Mouse (Mus musculus) left cerebral cortex, postnatal 10 days (tissue): ENCODE results near the gene Wscd2. TPM values are rescaled to one million over a fixed set of nuclear protein-coding genes. Genes with fewer than 3 reads are reported as not detected.
"Not testable (repeated sequence)": the region's sequence is repeated elsewhere in the genome, so short reads cannot be mapped to it uniquely, and the experiment has no call there.

Experiments
- DNase-seq, 2 experiments: peaks; one replicate each; pipeline ENCODE4 v3.0.0; 2021 to 2022; ENCODE audit warnings: low spot score in 2 of 2, mixed read lengths in 1 of 2; ENCODE audit errors: extremely low spot score in 1 of 2
- intact Hi-C: fragments of 180-260 bp; cut with DNase I; formaldehyde crosslinking; loops from one replicate; pipeline ENCODE4 v1.15.1; 2025
- total RNA-seq, 2 experiments: library from RNA; stranded (reverse); gene quantifications; 2 replicates each; pipeline ENCODE4 v1.2.3; 2021

Gene Wscd2
- total RNA-seq, 2 experiments from 2014 or later: 57.3 to 60.8 TPM

DNA sequence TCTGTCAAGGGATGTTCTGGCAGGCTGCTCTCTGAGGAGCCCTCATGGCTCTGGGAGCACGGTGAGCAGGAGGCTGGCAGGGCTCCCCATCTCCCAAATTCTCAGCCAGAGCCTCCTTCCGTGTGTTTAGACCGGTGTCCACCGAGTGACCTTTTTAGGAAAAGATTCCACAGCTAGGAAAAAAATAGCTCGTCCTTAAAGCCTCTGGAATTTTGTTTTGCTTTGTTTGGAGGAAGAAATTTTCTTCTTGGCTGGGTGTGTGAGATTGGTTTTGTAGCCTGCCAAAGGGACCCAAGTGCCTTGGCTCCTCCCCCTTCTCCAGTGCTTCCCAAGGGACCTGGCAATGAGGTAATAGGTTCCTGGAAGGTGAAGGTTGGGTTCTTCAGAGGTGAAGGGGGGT, 69.5 kb downstream of the Wscd2 start:
- no peak for DNase-seq
- intact Hi-C loops: loop anchor here (10.0 kb wide), 1 partner anchor 185 kb away; no protein-coding TSS in a partner anchor

DNA sequence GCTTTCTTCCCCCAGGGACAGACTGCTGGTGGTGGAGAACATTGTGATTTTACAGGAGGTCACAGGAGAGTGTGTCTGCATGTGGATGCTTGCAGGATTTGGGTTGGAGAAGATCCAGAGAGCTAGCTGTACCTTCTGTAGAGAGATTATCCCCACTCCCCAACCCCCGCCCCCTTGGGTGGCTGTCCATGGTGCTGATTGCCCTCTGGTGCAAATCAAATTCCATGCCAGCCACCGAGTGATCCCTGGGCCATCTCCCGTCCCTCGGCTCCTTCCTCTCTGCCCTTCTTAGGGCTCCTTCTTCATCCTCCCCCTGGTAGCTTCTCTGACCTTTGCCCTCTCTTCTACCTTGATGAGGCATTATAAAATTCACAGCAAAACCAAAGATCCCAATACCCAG, 74.3 kb downstream of the Wscd2 start:
- intact Hi-C loops: no loop called here
- DNase-seq: no peak

DNA sequence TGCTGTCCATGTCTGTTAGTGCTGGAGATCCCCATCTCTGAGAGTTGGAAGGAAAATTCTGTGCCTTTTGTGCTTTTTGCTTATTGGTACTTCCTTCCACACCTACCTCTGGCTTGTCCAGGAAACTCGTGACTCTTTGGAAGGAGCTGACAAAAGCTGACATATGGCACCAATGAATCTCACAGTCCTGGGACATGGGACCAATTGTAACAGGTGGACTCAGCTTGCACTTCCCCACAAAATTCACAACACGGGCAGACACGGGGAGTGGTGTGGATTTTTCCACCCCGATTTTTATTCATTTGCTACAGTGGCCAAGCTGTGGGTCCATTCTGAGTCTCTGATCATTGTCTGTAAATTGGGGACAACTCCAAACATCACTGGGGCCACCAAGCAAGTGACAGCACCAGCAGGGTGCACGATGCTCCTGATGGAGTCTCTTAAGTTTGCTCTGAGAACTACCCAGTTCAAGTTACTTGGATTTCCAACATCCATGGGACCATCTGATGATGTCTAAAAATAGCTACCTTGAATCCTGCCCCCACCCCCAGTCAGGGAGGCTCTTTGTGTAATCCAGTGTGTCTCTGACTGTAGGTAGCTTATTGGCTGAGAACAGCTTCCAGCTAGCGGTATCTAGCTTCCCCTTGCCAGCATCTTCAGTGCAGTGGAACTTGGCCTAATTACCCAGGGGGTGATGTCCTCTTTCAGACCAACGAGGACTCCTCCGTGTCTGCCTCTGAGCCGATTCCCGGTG, 75.1 kb downstream of the Wscd2 start:
- no peak for DNase-seq
- intact Hi-C loops: no loop called here

DNA sequence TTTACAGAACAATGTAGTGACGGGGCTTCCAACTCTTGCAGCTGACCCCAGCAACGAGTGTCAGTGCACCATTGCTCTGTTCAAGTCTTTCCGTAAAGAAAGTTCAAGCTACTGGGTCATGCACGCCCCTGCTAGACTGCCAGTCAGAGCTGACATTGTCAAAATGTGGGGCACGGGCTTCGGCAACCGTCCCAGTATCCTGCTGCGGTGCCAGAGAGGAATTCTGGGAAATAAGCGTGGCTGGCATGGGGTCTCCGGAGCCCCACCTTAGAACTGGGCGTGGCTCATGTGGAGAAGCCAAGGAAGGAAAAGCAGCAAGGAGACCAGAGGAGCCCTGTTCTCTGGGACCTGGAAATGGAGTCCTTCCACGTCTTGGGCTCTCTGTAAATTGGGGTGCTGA, 75.7 kb downstream of the Wscd2 start:
- intact Hi-C loops: no loop called here
- DNase-seq: no peak

DNA sequence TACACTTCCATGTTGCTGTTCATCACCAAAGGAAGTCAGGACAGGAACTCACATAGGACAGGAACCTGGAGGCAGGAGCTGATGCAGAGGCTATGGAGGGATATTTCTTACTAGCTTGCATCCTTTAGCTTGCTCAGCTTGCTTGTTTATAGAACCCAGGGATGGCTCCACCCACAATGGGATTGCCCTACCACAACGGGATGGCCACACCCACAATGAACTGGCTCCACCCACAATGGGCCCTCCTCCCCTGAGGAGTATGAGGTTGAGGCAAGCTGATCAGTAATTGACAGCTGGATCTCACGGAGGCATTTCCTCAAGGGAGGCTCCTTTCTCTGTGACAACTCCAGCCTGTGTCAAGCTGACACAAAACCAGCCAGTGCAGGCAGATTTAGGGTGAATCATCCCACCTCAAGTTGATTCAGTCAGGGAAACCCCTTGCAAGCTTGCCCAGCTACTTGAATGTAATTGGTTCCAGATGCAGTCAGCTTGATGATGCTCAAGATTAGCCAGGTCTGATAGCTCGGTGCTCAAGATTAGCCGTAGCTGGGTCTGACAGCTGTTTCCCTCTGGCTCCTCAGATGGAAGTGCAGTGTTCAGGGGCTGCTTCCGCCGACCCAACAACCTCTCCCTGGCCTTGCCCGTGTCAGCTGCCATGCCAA, 80.1 kb downstream of the Wscd2 start:
- no peak for DNase-seq
- intact Hi-C loops: no loop called here

DNA sequence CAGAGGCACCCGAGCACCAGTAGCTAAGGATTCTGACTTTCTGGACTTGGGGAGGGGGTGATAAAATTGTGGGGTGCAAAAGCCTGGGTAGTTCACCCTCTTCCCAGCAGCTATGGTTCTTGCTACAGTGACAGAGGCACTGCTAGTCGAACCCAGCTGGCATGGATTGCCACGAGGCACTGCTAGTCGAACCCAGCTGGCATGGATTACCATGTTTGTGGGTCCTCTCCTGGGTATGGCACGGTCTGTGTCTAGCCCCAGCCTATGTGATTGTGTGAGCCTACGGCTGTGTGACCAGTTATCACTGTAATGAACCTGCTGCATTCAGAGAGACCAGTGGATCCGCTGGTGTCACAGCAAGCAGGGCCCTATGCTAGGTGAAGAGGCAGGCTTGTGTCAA, 87.4 kb downstream of the Wscd2 start:
- intact Hi-C loops: no loop called here
- DNase-seq: no peak

DNA sequence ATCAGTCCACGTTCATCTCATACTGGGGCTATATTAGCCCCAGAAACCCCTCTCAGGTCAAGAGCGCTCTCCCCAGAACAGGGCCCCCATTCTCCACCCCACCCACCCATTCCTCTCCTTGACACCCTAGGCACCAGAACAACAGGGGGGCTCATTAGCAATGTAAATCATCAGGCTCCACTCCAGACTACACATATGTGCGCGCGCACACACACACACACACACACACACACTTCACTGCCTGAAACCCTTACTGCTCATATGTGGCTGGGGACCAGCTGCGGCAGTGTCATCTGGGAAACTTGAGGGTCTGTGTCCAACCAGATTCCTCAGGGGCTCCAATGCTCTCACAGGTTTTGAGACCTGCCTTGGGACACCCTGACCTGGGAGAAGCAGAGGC, 88.3 kb downstream of the Wscd2 start:
- no peak for DNase-seq
- intact Hi-C loops: no loop called here

DNA sequence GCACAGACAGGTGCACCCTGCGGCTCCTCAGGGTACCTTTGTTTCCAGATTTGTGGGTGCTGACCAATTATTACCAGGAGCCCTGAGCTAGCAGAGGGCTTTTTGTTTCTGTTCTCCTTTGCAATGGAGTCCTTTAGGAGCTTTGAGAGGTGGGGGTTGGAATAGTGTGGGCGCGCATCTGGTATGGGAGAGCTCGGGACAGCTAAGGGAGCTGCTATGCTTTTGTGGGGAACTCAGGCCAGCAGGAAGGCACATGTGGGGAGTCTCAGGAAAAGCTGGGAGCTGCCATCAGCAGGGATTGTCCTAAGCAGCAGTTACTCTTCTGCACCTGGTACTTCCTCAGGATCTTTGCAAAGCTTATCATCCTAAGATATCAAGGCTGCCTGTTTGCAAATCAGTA, 89.0 kb downstream of the Wscd2 start:
- no peak for DNase-seq
- intact Hi-C loops: no loop called here

DNA sequence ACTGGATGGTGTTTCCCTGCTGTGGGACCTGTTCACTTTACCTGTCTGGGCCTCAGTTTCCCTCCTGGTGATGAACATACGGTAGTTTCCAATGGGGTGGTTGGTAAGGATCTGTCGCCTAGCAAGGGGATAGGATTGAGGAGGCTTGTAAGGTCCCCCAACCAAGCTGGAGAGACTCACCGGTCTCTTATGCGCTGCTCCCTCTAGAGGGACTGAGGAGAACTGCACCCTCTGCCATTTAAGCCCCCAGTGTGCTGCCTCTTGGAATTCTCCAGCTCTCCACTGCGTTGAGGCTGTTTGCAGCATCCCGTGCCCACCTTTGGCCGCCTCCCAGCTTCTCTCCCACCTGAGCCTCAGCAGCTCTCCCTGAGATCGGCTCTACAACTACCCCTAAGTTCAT, 90.1 kb downstream of the Wscd2 start:
- DNase-seq: no peak
- intact Hi-C loops: loop anchor here (5.0 kb wide), 1 partner anchor 208 kb away; no protein-coding TSS in a partner anchor

DNA sequence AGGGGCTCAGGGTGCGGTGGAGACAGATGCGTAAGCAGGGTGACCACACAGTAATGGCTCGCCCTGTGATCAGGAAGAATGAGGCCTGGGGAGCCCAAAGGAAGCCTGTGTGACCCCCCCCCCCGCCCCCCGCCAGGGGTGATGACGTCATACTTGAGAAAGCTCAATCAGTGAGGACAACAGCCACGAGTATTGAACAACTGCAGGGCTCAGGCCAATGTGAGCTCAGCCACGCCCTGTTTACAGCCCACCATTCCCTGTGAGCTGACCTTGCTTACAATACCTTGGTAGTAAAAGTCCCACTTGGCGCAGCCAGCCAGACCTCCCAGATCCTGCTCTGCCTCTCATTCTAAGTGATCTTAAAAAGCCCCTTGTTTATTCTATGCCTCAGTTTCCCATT, 90.7 kb downstream of the Wscd2 start:
- intact Hi-C loops: loop anchor here (5.0 kb wide), 1 partner anchor 208 kb away; no protein-coding TSS in a partner anchor
- no peak for DNase-seq

DNA sequence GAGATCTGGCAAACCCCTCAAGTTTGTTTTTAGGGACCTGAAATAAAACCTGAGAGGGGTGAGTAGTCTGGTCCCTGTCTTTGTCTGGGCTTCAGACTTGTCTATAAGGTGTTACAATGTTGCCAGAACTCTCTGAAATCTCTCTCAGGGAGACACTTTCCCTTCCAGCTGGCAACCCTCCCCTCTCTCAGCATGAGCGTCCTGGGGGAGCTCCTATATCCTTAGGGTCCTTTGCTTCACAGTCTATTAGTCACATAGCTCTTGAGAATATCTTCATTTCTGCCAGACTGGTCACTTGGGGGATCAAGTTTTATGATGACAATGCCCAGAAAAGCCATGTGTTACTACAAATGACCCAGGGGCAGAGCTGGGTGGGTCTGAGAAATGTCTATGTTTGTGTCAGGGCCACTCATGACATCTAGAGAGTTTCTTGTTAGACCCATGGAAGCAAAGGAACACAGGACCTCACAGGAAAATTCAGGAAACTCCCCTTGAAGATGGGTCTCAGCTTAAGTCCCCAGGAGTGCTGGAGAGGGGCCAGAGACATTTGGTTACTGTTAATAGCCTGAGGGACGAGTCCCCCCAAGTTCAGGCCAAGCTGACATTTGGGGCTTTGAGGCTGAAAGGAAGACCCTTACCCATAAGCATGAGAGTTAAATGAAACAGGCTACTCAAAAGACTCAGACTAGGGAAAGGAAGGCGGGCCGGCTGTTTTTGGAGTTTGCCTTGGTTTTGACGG, 93.5 kb downstream of the Wscd2 start:
- no peak for DNase-seq
- intact Hi-C loops: loop anchor here (5.0 kb wide), 1 partner anchor 211 kb away; no protein-coding TSS in a partner anchor

DNA sequence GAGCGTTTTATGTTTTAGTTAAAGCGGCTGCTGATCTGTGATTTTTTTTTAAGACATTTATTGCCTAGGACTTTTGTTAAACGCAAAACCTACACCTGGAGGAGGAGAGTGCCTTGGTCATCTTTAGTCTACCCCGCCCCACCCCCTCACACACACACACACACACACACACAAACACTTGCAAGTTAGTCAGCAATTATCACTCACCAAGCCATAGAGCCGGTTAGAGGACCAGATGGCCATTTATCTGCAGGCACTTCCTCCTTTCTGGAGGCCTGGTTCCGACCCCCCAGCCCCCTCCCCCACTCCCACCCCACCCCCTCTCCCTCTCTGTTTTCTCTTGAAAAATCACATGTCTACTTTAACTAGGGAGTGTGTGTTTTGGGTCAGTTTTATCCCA, 94.3 kb downstream of the Wscd2 start:
- DNase-seq: no peak
- intact Hi-C loops: loop anchor here (5.0 kb wide), 1 partner anchor 212 kb away; no protein-coding TSS in a partner anchor

DNA sequence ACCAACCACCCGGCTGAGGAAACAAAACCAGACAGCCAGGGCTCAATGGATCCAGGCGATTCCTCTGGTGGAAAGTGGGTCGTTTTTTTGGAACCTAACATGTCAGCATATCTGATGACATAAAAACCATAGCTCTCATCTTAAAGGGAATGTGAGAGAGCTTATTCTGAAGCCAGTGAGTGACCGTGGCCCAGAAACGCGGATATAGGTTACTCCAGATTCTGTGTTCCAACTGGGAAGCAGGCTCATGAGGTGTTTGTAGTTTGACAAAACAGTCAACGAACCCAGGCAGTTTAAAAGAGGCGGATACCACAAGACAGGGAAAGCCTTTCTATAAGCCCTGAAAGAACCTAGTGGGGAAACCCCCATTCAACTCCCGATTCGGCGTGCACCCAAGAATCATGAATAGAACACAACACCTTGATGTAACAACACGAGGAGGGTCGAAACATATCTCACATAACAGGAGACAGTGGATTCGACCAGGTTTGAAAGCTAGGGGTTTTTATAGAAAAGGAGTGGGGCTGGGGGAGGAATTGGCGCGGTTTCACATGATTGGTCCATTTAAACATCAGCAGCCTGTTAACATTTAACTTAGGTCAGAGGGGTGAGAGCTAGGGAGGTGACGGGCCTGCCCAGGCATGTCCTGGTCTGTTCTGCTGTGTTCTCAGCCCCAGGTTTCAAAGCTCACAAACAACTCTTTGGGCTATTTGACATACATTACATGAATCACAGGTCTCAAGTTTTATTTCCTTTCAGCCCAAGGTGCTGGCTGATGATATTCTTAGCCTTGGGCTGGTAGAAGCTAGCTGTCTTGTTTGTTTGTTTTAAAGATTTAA, 95.7 kb downstream of the Wscd2 start:
- DNase-seq: not testable (repeated sequence)
- intact Hi-C loops: loop anchor here (5.0 kb wide), 1 partner anchor 94 kb away; the partner anchor contains the start of gene Wscd2

DNA sequence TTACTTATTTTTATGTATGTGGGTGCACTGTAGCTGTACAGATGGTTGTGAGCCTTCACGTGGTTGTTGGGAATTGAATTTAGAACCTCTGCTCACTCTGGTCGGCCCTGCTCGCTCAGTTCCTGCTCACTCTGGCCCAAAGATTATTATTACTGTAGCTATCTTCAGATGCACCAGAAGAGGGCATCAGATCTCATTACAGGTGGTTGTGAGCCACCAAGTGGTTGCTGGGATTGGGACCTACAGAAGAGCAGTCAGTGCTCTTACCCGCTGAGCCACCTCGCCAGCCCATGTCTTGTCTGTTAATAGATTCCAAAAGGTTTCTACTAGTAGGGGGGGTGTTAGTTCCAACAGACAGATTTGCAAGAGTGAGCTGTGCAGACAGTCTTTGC, 96.3 kb downstream of the Wscd2 start:
- intact Hi-C loops: loop anchor here (5.0 kb wide), 1 partner anchor 94 kb away; the partner anchor contains the start of gene Wscd2
- not testable (repeated sequence) for DNase-seq

DNA sequence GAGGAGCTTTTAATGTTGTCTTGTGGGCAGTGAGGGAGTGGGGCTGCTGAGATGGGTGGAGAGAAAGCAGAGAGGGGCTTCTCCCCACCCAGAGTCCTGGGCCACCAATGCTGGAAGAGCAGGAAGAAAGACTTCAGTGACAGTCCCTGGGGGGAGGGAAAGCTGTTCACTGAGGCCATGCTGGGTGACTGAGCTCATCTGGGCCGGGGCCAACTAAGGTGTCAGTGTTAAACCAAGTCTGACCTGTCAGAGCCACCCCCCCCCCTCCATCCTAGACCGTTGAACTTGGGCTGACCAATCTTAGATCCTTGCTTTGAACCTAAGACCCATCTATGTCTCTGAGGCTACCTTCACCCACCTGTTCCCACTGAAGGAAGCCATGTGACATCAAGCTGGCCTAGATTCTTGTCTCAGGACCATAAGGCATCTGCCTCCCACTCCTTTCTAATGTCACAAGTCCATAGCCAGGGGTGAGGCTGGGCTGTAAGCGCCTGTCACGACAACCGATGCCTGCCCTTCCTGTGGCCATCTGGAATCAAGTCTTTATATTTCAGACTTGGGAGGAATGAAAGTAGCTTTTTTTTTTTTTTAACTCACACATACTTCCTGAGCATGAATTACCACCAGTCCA, 100.0 kb downstream of the Wscd2 start:
- intact Hi-C loops: loop anchor here (5.0 kb wide), 1 partner anchor 132 kb away; the partner anchor contains the start of gene 1700069L16Rik
- DNase-seq: no peak

DNA sequence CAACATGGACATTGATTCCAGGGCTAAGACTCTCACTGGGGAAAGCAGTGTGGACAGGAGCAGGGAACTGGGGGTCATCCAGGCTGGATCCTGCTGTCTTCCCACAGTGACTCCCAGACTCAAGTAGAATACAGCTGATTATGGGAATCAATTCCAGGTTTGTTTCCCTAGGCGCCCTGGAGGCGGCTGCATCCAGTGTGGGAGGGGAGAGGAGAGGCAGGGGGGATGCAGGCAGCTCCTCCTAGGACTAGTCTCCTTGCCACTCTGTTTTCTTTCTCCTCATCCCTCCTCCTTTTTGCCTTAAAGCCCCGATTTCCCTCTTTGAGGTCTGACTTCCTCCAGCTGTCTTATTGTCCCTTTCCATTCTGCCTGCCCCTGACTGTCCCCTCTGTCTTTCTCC, 101.0 kb downstream of the Wscd2 start:
- intact Hi-C loops: loop anchor here (5.0 kb wide), 1 partner anchor 131 kb away; the partner anchor contains the start of gene 1700069L16Rik
- DNase-seq: no peak

DNA sequence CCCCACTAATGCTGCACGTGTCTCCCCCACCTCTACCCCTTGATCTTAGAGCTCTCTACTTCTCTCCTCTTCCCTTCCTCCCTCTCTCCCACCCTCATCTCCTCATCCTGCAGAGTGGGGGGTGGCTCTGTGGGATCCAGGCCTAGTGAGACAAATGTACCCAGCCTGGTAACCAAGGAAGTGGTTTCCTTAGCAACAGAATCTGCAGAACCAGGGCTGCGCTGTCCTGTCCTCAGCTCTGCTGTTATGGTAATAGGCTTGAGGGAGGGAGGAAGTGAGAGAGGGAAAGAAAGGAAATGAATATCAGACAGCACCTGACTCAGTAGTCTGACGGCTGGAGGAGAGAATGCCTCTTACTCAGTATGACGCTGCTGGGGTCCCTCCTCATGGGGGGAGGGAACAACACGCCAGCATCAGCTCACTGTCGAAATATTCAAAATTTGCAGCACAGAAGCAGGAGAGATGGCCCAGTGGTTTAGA, 101.7 kb downstream of the Wscd2 start:
- intact Hi-C loops: loop anchor here (5.0 kb wide), 1 partner anchor 131 kb away; the partner anchor contains the start of gene 1700069L16Rik

More for the DNA sequence above, 101.7 kb downstream of the Wscd2 start:
- peak; percentile 70 to 87 for DNase-seq
